Mouse (Mus musculus): ENCODE data around the gene Ttyh1.

GRCm38 (mm10) chr7:4139391-4139790, 20.2 kb downstream of the Ttyh1 start:
- TF ChIP-seq CTCF (IDR thresholded peaks at IDR 0.05; ENCODE audit: low read depth), result no peak
- no peak for TF ChIP-seq EP300 (IDR thresholded peaks at IDR 0.05; ENCODE audit: low read depth)
